Mouse (Mus musculus) left cerebral cortex, adult 6 months (tissue): ENCODE data around the gene H2al1b. TPM values are rescaled to one million over a fixed set of nuclear protein-coding genes. Genes with fewer than 3 reads are reported as not detected.

Experiments
- long read RNA-seq, 2 experiments: library from polyadenylated mRNA; unstranded; transcript quantifications; one replicate each; pipeline ENCODE4 v2.0.0; 2019 to 2020
- polyA plus RNA-seq: library from polyadenylated mRNA; unstranded; fragments of <200 nt; fragmentation: Nextera tagmentation; gene quantifications from 2 replicates; pipeline ENCODE4 v1.2.3, GENCODE M21; 2021

The H2al1b gene
- polyA plus RNA-seq = not detected in 2 replicates
- long read RNA-seq, experiment 1 = 0 reads
- long read RNA-seq, experiment 2 = 0 reads

GRCm38 (mm10) chrX:11302132-11302531, at the start of gene H2al1b:
Gene H2al1b, plus strand, starts transcription at chrX:11302432.

GRCm38 (mm10) chrX:11298957-11299356, 3.3 kb upstream of the H2al1b start, which contains the start of gene H2al1a:
Gene H2al1a, plus strand, starts transcription at chrX:11299257.

GRCm38 (mm10) chrX:11305355-11305754, 3.1 kb downstream of the H2al1b start, which contains the start of gene H2al1c:
Gene H2al1c, plus strand, starts transcription at chrX:11305655.

GRCm38 (mm10) chrX:11308524-11308923, 6.3 kb downstream of the H2al1b start, which contains the start of gene H2al1d:
Gene H2al1d, plus strand, starts transcription at chrX:11308824.

GRCm38 (mm10) chrX:11311634-11312033, 9.4 kb downstream of the H2al1b start, which contains the start of gene H2al1e:
Gene H2al1e, plus strand, starts transcription at chrX:11311934.

GRCm38 (mm10) chrX:11314858-11315257, 12.6 kb downstream of the H2al1b start, which contains the start of gene H2al1f:
Gene H2al1f, plus strand, starts transcription at chrX:11315158.

GRCm38 (mm10) chrX:11317956-11318355, 15.7 kb downstream of the H2al1b start, which contains the start of gene H2al1g:
Gene H2al1g, plus strand, starts transcription at chrX:11318256.

GRCm38 (mm10) chrX:11321192-11321591, 19.0 kb downstream of the H2al1b start, which contains the start of gene H2al1h:
Gene H2al1h, plus strand, starts transcription at chrX:11321492.

GRCm38 (mm10) chrX:11324359-11324758, 22.1 kb downstream of the H2al1b start, which contains the start of gene H2al1i:
Gene H2al1i, plus strand, starts transcription at chrX:11324659.

GRCm38 (mm10) chrX:11327522-11327921, 25.3 kb downstream of the H2al1b start, which contains the start of gene H2al1j:
Gene H2al1j, plus strand, starts transcription at chrX:11327822.

Other genes with a start within 250 kb of the H2al1b start
- gene H2al1a, start 3.2 kb upstream of the H2al1b start, polyA plus RNA-seq = not detected in 2 replicates
- gene H2al1c, start 3.2 kb downstream of the H2al1b start, polyA plus RNA-seq = not detected in 2 replicates
- gene H2al1d, start 6.4 kb downstream of the H2al1b start, polyA plus RNA-seq = not detected in 2 replicates
- gene H2al1e, start 9.5 kb downstream of the H2al1b start, polyA plus RNA-seq = not detected in 2 replicates
- not detected in 2 replicates for gene H2al1f, start 12.7 kb downstream of the H2al1b start, polyA plus RNA-seq
- not detected in 2 replicates for gene H2al1g, start 15.8 kb downstream of the H2al1b start, polyA plus RNA-seq
- not detected in 2 replicates for gene H2al1h, start 19.1 kb downstream of the H2al1b start, polyA plus RNA-seq
- not detected in 2 replicates for gene H2al1i, start 22.2 kb downstream of the H2al1b start, polyA plus RNA-seq
- gene H2al1j, start 25.4 kb downstream of the H2al1b start, polyA plus RNA-seq = not detected in 2 replicates